Mouse (Mus musculus): ENCODE measurements around the gene Serpinb1a.
A peak's percentile ranks its signal among the peaks of the same experiment; 100 is the strongest.

Serpinb1a gene

DNA sequence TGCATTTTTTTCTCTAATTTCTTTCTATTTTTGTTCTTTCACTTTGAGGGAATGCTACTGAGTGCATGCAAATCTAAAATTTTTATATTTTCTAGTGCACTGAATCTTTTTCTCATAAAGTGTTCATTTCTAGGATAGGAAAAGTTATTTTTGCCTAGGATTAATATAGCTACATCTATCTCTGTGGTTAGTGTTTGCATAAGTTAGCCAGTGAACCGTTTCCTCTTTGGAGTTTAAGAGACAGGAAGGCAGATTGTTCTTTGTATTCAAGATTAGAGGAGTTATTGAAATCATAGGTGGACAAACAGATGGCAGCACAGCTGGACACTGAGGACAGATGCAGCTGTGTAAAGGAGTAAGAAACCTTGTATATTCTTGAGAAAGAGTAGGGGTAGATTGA is 11.7 kb downstream of the Serpinb1a start:
- DNase-seq (ENCODE audit: low spot score): no peak

DNA sequence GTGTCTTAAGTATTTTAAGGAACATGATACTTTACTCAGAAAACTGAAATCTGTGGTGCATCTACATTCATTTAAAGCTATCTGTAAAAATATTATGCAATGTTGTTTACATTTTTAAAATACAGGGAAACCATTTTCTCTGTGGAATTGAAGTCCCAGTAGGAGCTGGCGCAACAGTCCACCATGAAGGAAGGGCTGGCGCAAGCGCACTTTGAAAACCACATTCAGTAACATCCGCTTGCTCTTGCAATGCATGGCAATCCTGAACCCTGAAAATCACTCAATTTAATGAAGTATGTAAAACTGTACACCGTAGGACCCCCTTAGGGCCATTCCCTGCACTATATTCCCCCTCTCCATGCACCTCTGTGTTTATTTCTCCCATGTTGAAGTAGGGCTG is 16.5 kb downstream of the Serpinb1a start:
- DNase-seq (ENCODE audit: low spot score): no peak

DNA sequence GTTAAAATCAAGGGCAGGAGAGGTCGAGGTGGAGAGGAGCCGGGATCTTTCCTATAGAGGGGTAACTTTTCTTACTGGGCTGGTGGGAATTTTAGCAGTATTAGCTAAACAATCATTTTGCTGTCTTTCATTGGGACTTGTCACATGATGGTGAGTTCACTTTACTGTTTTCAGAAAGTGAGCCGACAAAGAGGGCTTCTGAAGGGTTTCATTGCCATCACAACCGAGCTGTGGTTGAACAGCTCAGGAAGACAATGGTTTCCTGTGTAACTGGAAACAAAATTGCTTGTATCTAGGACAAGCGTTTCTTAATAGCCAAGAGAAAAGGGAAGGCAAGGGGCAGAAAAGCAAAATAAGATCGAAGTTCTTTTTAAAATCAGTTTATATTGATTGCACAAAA is 17.7 kb downstream of the Serpinb1a start:
- no peak for DNase-seq (ENCODE audit: low spot score)

DNA sequence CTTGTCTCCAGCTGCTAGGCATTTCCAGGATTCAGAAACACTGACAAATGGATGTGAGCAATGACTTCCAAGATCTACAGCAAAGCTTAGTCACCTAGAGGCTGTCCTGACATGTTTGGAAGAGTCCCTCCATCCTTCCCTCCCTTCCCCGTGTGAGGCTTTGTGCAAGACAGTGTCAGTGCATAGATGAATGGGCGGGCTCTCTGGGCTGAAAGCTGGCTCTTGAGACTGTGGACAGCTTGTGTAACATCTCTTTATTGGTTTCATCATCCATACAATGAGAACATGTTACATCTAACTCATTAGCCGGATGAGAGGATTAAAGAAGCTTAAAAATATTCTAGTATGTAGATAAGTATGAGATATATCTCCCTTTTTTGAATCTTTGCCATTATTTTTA is 18.2 kb downstream of the Serpinb1a start:
- DNase-seq (ENCODE audit: low spot score): no peak

DNA sequence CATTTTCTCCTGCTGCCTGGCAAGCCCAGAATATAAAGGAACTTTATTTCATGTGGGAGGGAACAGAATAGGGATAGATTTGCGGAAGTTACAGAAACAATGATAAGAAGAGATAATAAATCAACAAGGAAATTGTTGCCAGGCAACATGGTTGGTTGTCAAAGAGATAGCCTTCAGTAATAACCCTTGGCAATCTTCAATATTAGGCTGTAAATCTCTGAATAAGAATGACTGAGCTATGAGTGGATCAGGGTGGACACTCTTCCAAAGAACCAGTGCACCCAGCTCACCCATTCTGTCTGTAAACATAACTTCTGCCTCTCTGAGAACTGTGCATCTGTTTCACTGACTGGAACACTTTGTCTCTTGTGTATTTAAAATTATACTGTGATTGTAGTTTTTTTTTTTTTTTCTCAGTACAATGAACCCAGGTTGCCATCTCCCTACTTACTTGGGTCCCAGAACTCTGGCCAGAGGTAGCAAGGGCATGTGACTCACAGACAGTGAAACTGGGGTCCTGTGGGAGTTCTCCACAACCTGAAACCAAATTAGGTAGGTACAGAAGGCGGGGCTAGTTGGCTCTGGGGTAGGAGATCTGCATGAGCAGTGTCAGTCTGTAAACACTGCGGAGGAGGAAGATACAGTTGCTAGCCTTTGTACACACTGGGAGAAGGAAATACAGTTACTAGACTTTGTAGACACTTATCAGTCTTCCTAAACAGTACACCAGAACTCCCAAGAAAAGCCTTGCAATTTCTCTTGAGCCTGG is 19.3 kb downstream of the Serpinb1a start:
- no peak for DNase-seq (ENCODE audit: low spot score)

DNA sequence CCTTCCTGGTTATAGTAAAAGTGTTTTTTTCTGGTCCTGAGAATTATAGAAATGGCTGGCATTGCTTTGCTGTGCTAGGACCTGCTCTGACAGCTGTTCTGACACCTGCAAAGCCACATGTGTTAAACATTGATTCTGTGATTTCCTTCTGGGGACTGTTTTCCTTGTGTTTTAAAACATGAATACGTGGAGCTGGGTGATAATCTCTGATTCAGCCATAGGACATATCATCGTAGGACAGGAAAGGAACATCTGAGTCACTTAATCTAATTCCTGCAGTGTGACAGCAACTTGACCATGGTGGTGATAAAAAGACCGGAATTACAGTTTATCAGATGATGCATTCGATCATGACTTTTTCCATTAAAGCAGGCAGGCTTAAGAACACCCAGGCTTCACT is 22.1 kb downstream of the Serpinb1a start:
- DNase-seq (ENCODE audit: low spot score): no peak

DNA sequence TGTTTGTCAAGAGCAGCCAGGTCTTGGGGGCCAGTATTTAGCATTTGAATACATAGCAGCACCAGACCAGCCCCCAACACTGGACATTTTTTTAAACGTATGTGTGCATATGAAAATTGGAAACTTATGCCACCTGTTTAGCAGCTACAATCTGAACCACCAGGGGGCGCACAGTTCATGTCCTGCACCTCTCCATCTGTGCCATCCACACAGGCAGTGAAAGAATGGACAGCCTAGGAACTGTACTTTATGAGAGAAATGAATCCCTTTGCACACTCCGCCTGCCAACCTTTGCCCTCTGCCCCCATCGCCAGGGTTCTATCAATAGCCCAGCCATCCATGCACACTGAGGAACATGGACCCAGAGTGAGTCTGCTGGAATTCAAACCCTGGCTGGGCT is 23.0 kb downstream of the Serpinb1a start:
- peak; percentile 62 for DNase-seq (ENCODE audit: low spot score)

DNA sequence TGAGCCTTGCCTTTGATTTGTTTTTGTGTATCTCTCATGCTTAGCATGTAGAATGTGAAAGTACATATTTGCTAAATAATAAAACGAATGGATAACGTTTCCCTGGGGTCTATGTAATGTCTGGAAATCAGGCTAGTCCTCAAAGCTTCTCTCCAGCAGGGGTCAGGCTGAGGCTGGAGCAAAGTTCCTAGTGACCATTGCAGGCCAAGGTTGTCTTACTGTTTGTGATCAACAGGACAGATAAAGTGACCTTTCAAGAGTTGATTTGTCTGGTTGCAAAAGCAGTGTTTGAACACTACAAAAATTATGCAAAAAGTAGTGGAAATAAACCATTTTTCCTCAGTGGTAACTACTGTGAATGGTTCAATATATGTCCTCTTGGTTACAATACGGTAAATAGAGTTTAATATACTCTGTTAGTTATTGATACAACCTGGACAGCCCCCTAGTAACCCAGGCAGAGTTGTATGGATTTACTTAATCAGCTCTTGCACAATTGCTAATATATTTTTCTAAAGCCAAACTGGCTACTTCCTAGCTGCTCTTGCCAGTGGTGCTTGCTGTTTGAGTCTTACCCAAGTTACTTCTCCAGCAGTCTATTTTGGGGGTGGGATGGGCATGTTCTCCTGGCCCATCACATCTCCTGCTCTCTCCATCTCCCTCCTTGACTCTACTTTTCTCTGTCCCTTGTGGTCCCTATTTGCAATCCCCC is 23.7 kb downstream of the Serpinb1a start:
- peak; percentile 28 for DNase-seq (ENCODE audit: low spot score)

DNA sequence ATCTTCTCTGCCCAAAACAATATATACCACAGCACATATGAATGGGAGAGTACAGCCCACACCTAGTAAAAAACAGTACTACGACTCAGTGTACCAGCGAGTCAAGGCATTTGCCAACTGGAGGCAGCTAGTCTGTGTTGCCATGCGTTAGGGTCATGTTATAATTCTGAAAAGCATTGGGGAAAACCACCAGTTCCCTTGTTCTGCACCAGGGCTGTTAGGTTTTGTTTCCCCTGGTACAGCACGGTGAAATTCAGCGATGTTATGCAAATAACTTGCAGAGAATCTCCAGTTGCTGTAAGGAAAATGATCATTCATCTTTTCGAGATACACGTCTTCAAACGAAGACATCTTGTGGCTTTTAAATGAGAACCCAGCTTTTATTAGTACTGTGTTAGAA is 25.4 kb downstream of the Serpinb1a start:
- DNase-seq (ENCODE audit: low spot score): no peak

DNA sequence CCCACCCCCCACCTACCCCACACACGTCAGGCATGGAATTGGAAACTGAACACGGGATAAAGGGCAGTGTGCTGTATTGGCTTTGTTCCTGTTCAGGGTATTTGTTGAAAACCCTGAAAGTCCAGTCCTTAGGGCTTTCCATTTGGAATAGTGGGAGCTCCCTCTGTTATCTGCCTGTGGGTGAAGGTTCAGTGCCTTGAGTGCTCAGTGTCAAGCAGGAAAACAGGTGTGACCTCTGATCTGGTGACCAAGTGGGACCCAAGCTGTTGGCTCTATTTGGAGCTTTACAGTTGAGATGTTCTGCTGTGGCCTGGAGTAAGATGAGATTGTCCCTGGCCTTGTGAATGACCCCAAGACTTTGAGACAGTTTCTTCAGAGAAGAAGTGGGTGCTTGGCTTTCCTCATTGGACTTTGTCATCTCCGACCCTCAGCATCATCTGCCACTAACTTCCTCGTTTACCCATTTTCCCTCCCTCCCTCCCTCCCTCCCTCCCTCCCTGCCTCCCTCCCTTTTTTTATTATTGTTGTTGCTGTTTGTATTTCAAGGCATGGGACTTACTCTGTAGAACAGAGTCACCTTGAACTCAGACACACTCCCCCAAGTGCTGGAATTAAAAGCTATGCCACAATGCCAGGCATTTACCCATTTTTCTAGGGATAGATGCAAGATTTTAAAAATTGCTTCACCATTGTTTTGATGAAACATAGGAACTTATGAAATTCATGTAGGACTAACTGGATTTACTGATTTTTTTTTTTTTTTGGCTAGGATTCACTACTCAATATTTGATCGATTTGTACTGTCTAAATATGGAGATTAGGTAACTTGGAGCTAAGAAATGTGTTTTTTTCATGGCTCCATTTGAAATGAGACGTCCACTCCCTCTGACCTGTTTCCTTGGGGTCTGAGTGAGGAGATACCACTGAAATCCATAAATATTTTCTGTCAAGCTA is 26.3 kb downstream of the Serpinb1a start:
- DNase-seq (ENCODE audit: low spot score): no peak

DNA sequence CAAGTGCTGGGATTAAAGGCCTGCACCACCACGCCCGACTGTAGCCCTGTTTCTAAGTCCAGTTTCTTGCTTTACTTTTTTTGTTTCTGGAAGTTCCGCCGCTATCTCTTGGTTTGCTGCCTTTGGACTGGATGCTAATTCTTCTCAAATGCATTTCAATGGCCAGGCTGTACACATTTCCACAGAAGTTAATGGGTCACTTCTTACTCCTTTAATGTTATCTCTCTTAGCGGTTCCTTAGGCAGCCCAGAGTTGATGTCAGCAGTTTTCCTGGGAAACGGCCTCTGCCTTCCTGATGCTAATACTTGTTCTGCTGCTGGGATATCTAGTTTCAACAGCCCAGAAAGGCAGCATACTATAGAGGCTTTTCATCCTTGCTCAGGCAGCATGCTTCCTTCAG is 27.9 kb downstream of the Serpinb1a start:
- DNase-seq (ENCODE audit: low spot score): no peak

DNA sequence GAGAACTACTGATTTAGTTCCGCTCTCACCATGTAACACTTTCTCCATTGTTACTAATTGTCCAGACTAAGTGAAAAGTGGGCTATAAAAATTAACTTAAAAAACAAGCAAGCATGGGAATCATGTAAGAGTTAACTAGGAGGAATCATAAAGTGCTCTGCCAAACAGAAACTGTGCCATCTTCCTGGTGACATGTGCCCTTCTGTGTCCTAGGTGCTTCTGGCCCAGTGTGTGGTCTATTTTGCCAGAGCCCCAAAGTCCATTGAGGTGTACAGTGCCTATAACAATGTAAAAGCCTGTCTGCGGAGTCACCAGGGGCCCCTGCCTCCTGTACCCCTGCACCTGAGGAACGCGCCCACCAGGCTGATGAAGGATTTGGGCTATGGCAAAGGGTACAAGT is 29.3 kb downstream of the Serpinb1a start:
- no peak for DNase-seq (ENCODE audit: low spot score)

DNA sequence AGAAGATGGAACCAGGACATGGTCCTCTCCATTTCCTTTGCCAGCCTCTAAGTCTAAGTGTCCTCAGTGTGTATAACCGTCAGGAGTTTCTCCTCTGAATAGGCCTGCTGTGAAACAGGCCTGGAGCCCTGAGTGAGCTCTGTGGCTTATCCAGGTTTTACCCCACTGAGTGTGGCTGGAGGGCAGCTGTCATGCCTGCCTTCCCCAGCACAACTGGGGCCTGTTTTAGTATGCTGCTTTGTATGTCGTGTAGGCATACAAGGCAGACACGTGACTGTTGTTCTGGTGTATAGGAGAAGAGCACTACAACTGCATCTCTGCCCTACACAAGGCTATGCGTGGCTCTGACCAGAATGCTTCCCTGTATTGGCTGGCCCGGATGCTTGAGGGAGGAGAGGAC is 31.1 kb downstream of the Serpinb1a start:
- no peak for DNase-seq (ENCODE audit: low spot score)

DNA sequence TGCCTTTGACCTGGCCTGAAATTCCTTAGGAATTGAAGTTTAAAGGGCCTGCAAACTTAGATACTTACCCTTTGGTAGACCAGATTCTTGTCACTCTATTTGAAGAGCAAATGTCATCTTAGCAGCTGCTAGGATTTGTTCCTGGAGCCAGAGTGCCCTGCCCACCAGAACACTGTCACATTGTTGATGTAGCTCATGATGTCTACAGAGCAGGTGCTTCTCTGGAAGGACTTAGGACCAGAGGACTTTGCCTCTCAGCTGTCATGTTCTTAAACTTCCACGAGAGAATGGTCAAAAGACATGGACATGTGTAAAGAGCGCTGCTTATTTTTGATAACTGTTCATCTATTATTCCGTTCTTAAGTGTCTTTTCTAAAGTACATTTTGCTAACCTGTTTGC is 31.7 kb downstream of the Serpinb1a start:
- no peak for DNase-seq (ENCODE audit: low spot score)

DNA sequence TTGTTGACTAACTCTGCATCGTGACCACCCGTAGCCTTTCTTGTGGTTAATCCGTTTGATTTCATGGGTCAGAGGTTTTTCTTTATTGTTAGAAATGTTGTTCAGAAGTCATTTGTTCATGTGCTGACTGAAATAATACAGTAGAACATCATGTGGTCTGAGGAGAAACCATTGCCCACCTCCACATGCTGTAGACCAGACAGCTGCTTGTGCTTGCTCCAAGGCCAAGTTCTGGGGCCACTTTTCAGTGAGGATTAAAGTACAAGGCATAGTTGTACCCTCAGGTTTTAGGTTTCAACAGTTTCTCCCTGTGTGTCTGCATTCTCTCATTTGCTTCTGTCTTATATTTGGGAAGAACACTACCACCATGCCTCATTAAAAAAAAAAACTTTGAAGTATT is 43.4 kb downstream of the Serpinb1a start:
- no peak for DNase-seq (ENCODE audit: low spot score)

DNA sequence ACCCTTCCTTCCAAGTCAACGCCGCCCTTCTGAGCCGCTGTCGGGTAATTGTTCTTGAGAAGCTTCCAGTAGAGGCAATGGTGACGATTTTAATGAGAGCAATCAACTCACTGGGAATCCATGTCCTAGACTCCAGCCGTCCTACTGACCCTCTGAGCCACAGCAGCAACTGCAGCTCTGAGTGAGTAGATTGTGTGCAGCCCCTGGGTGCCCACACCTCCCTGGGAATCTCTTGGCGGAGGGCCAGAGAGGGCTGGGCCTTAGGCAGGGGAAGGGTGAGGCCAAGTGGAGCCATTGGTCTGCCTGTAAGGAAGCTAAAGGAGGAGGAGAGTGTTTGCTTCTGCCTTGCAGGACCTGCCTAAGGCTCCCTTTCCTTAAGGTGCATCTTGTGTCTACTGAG is 44.2 kb downstream of the Serpinb1a start:
- no peak for DNase-seq (ENCODE audit: low spot score)

DNA sequence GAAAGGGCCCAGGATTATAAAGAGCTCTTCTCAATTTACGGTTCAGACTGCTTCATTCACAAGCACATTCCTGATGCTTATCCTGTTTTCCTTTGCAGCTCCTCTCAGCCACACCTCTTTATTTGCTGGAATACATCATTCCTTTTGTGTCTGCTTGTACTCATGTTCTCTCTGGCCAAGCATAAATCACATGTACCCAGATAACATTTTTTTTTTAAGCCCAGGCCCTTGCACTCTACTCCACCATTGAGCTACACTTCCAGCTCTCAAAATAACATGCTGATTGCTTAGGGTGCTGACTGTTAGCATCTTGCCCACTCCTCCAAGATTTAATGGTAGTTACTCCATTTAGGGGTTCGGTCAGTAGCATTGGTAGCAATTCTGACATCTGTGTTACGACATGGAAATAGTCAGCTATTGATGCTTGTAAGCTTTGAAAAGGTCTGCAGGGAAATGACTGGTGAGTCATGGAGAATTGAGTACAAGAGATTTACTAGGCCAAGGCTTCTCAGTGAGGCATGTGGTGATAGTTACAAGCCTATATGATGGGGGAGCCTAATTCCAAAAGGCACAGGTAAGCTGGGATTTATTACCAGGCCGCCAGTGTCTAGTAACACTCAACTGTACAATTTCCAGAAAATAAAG is 47.2 kb downstream of the Serpinb1a start:
- DNase-seq (ENCODE audit: low spot score): no peak

DNA sequence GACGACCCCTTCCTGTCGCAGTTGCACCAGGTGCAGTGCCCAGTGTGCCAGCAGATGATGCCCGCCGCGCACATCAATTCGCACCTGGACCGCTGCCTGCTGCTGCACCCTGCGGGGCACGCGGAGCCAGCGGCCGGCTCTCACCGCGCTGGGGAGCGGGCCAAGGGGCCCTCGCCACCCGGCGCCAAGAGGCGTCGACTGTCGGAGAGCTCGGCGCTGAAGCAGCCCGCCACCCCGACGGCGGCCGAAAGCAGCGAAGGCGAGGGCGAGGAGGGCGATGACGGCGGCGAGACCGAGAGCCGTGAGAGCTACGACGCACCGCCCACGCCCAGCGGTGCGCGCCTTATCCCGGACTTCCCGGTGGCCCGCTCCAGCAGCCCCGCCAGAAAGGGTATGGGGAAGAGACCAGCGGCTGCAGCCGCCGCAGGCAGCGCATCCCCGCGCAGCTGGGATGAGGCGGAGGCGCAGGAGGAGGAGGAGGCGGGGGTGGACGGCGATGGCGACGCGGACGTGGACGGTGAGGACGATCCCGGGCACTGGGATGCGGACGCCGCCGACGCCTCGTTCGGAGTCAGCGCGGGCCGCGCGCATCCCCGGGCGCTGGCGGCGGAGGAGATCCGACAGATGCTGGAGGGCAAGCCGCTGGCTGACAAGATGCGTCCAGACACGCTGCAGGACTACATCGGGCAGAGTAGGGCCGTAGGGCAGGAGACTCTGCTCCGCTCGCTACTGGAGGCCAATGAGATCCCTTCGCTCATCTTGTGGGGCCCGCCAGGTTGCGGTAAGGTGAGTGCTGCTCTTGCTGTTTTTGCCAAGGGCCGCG is 48.5 kb downstream of the Serpinb1a start, which contains the start of gene D930007J09Rik:
Gene D930007J09Rik (minus strand): TSS at position 591 of the 823 bp plus-strand sequence.
- peak; percentile 58 for DNase-seq (ENCODE audit: low spot score)

DNA sequence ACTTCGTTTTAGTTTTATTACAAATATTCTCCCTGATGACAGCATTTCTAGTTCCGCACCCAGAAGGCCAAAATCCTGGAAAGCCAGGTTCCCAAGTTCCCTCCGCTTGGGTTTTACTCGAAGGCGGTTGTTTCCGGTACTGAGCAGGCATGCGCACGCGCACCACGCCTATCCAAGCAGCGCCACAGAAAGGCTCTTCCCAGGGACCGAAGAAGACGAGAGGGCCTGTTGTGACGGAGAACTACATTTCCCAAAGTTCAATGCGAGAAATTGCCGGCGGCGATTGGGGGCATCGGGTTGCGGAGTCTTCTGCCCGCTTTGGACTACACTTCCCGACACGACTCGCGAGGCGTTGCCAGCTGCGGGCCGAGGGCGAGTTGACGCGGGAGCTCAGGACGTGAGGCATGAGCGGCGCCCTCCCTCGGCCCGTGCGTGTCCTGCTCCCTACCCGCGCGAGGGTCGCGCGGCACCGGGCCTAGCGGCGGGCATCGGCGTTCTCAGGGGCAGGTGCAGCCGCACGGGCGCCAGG is 49.2 kb downstream of the Serpinb1a start, which contains the start of gene Wrnip1:
Gene Wrnip1 (plus strand): TSS at position 346 of the 529 bp plus-strand sequence.
- peak; percentile 94 for DNase-seq (ENCODE audit: low spot score)

DNA sequence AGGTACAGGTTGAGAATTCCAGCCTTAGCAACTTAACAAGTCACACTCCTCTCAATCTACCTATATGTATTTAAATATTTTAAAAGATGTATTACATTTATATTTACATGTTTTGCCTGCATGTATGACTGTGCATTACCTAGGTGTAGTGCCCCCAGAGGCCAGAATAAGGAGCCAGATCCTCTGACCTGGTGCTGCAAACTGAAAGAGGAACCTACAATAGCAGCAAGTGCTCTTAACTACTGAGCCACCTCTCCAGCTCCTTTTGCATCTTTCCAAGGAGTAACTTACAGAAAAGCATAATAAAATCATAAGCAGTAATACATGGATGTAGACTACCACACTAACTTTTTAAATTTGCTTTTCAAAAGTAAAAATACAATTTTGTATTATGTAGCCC is 50.1 kb downstream of the Serpinb1a start:
- no peak for DNase-seq (ENCODE audit: low spot score)

DNA sequence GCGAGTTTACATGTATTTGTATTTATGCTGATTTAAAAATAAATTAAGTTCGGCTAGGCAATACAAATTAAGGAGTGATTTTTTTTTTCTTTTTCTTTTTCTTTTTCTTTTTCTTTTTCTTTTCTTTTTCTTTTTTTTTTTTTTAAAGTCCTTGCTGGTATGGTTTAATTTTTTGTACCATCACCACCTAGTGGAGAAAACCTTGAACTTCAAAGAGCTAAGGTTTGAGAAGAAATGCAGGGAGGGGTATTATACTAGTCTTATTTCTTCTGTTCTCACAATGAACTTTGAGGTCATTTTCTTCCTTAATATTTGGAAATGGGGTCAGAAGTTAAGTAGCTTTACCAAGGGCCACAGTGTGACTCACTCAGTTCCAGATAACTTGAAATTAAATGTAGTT is 51.9 kb downstream of the Serpinb1a start:
- DNase-seq (ENCODE audit: low spot score): no peak
